Mouse (Mus musculus): ENCODE data around the gene Slco3a1.

DNA sequence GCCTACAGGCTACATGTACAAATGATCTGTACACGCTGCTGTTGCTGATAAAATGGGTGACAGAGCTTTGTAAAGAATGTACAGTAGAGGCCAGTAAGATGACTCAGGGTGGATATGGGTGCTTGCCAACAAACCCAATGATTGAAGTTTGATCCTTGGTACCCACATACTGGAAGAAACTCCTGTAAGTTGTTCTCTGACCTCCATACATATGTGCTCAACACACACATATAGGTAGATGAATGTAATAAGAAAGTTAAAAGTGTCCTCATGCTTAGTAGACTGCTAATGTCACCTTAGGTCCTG lies 284.5 kb downstream of the Slco3a1 start:
- TF ChIP-seq CTCF (IDR thresholded peaks at IDR 0.05; ENCODE audit: borderline replicate concordance, insufficient read depth, low read length) (no peak), POLR2A (IDR thresholded peaks at IDR 0.05; ENCODE audit: low read depth, low read length) (no peak)
